Mouse (Mus musculus): ENCODE data around the gene Lrig1. TPM values are rescaled to one million over a fixed set of nuclear protein-coding genes. Genes with fewer than 3 reads are reported as not detected.

Gene Lrig1
- polyA plus RNA-seq, 1 experiment from 2014 or later, result 45.8 TPM

DNA sequence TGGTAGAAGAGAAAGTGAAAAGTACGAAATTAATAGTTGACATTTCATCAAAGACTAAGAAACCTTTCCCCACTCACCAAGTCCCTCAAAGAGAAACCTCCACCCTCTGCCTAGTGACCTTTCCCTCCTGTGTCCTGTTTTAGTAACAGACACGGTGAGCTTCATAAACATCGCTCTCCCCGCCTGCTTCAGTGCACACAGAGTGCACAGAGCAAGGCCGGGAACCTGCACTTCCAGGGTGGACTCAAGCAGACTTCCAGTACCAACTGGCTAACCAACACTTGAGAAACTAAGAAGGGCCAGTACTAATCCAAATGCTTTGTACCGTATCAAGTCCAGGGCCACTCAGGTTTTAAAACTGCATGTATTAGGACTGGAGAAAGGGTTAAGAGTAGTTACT lies 36.0 kb downstream of the Lrig1 start:
- ChIA-PET POLR2A (interaction anchor here (0.6 kb wide), 1 partner anchor 155 kb away, joined by 3 read pairs; no protein-coding TSS in a partner anchor), CTCF (no interaction called here)
- TF ChIP-seq CTCF (IDR thresholded peaks at IDR 0.05), result no peak
- no peak for DNase-seq (ENCODE audit: low read depth, low spot score)
- H3K27me3 ChIP-seq, result no peaks in the 10 kb centered on the region
- in situ Hi-C loops (cut with MboI; ENCODE audit: low pct_unique_long_range_greater_than_20kb), result loop anchor here (5.0 kb wide), 1 partner anchor 33 kb away; no protein-coding TSS in a partner anchor
- no peak for ATAC-seq

- in situ Hi-C loops (cut with MboI; ENCODE audit: low pct_unique_long_range_greater_than_20kb), result loop anchor here (5.0 kb wide), 1 partner anchor 35 kb away; no protein-coding TSS in a partner anchor
- ChIA-PET POLR2A (no interaction called here), CTCF (interaction anchor here (0.7 kb wide), 1 partner anchor 13 kb away, joined by 3 read pairs; no protein-coding TSS in a partner anchor)
- H3K27me3 ChIP-seq, result no peaks in the 10 kb centered on the region
- no peak for ATAC-seq
- TF ChIP-seq CTCF (IDR thresholded peaks at IDR 0.05), result no peak
- no peak for DNase-seq (ENCODE audit: low read depth, low spot score)
Measured at GRCm38 (mm10) chr6:94661923-94662322, 38.0 kb downstream of the Lrig1 start.

DNA sequence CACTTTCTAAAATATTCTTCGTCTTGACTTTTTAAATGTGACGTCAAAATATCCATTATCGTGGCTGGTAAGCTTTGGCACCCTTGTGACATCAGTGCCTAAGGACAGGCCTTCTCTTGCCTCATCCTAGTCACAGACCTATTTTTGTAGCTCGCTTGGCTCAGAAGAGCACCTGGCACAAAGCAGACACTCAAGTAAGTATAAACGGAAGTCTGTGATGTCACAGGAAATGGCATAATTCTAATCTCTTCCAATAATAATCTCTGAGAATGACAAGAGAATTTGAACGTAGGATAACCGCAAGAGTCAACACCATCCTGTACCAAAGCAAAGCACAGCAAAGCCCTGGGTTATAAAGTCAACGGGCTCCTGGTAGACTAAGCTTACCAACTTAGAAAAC lies 38.6 kb downstream of the Lrig1 start:
- ATAC-seq (no peak), DNase-seq (ENCODE audit: low read depth, low spot score) (no peak)
- CTCF ChIA-PET, result interaction anchor here (0.7 to 1.5 kb wide), 2 partner anchors 12 to 23 kb away, joined by 3 read pairs; no protein-coding TSS in a partner anchor
- H3K27me3 ChIP-seq, result no peaks in the 10 kb centered on the region
- in situ Hi-C loops (cut with MboI; ENCODE audit: low pct_unique_long_range_greater_than_20kb), result loop anchor here (5.0 kb wide), 1 partner anchor 36 kb away; no protein-coding TSS in a partner anchor
- POLR2A ChIA-PET, result no interaction called here
- no peak for TF ChIP-seq CTCF (IDR thresholded peaks at IDR 0.05)

- CTCF ChIA-PET, result interaction anchor here (1.5 kb wide), 1 partner anchor 22 kb away, joined by 3 read pairs; no protein-coding TSS in a partner anchor
- no peak for ATAC-seq
- H3K27me3 ChIP-seq, result no peaks in the 10 kb centered on the region
- no peak for DNase-seq (ENCODE audit: low read depth, low spot score)
- POLR2A ChIA-PET, result no interaction called here
- TF ChIP-seq CTCF (IDR thresholded peaks at IDR 0.05), result no peak
- in situ Hi-C loops (cut with MboI; ENCODE audit: low pct_unique_long_range_greater_than_20kb), result loop anchor here (5.0 kb wide), 1 partner anchor 37 kb away; no protein-coding TSS in a partner anchor
Measured at GRCm38 (mm10) chr6:94659886-94660333, 40.0 kb downstream of the Lrig1 start.

- POLR2A ChIA-PET, result interaction anchor here (0.5 to 2.9 kb wide), 3 partner anchors 9 to 1017 kb away, joined by 3 to 12 read pairs (median 3); no protein-coding TSS in a partner anchor
- H3K27me3 ChIP-seq, result no peaks in the 10 kb centered on the region
- DNase-seq (ENCODE audit: low read depth, low spot score), result no peak
- no peak for TF ChIP-seq CTCF (IDR thresholded peaks at IDR 0.05)
- peak; percentile 36 for ATAC-seq
- in situ Hi-C loops (cut with MboI; ENCODE audit: low pct_unique_long_range_greater_than_20kb), result no loop called here
- CTCF ChIA-PET, result interaction anchor here (1.0 to 1.1 kb wide), 2 partner anchors 8 to 40 kb away, joined by 3 read pairs; no protein-coding TSS in a partner anchor
Measured at GRCm38 (mm10) chr6:94658136-94658480, 41.9 kb downstream of the Lrig1 start.

DNA sequence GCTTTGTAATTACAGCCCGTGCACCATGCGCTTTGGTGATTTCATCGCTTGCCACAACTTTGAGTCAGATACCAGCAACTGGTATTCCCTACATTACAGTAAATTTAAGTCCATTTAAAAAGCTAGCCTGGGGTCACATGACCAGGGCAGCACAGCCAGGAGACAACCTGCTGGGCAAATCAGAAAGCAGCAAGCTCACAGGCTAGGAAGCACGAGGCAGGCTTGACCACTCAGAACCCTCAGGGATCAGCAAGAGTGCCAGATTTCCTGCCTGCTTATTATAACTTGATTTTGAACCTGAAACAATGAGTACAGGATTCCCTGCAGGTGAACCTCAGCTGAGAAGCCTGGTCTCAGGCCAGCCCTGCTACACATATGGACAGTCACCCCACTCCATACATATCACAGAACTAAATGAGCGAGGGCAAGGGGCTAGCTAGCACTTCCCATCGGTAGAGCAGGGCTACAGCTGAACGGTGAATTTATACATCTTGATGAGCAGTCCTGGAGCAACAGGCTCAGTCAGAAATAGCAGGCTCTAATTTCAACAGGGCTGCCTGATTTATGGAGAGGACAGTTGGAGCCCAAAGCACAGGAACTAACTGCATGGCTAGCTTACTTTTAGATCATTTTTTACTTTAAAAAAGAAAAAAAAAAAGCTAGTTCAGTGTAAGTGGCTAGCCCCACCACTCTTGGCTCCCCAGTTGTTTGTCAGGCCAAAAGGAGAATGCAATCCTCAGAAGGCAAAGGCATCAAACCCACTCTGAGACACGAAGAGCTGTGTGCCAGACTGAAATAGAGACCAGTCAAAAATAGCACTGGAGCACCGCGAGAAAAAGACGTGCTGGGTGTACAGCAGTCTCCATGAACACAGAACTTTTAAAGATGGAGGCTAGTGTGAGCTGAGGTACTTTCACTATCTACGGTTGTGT lies 42.5 kb downstream of the Lrig1 start:
- in situ Hi-C loops (cut with MboI; ENCODE audit: low pct_unique_long_range_greater_than_20kb), result no loop called here
- ATAC-seq (no peak), DNase-seq (ENCODE audit: low read depth, low spot score) (no peak)
- CTCF ChIA-PET, result interaction anchor here (1.0 to 1.1 kb wide), 3 partner anchors 9 to 39 kb away, joined by 3 read pairs; no protein-coding TSS in a partner anchor
- POLR2A ChIA-PET, result interaction anchor here (0.5 to 2.9 kb wide), 5 partner anchors 9 to 1016 kb away, joined by 3 to 12 read pairs (median 3); no protein-coding TSS in a partner anchor
- no peak for TF ChIP-seq CTCF (IDR thresholded peaks at IDR 0.05)
- no peaks in the 10 kb centered on the region for H3K27me3 ChIP-seq

DNA sequence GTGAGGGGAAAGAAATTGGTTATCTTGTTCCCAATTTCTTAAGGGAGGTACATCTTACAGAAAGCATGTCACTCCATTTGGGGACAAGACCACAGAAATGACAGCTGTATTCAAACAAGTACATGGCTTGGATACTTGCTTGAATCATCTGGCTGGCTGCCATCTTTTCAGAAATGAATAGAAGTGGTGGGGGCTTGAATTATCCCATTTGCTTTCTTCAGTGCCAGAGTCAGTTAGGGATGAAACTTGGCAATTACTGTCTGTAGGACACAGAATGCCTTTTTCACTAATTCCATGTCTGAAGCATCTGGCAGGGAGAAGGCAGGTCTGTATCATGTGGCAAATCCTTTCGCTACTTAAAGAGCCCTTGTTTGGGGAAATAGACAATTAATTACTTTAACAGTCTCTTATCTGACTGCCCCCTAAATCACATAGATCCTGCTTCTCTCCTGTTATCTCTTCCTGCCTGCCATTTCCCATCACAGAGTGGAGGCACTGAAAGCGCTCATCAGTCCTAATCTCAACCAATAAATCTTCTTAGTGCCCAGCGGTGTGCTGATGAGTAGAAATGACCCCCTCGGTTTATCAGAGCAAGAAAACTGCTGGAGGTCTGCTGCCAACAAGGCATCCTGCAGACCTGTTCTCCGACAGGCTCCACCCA lies 44.0 kb downstream of the Lrig1 start:
- no peaks in the 10 kb centered on the region for H3K27me3 ChIP-seq
- TF ChIP-seq CTCF (IDR thresholded peaks at IDR 0.05), result no peak
- ChIA-PET CTCF (interaction anchor here (1.0 kb wide), 1 partner anchor 24 kb away, joined by 3 read pairs; no protein-coding TSS in a partner anchor), POLR2A (interaction anchor here (2.9 kb wide), 1 partner anchor 7 kb away, joined by 12 read pairs; no protein-coding TSS in a partner anchor)
- DNase-seq (ENCODE audit: low read depth, low spot score) (no peak), ATAC-seq (no peak)
- in situ Hi-C loops (cut with MboI; ENCODE audit: low pct_unique_long_range_greater_than_20kb), result no loop called here

GRCm38 (mm10) chr6:94653388-94654316 lies 46.3 kb downstream of the Lrig1 start:
- ChIA-PET POLR2A (interaction anchor here (0.6 to 0.9 kb wide), 2 partner anchors 14 to 19 kb away, joined by 3 to 4 read pairs; no protein-coding TSS in a partner anchor), CTCF (interaction anchor here (1.7 kb wide), 1 partner anchor 34 kb away, joined by 8 read pairs; no protein-coding TSS in a partner anchor)
- DNase-seq (ENCODE audit: low read depth, low spot score) (no peak), ATAC-seq (peak; percentile 27)
- in situ Hi-C loops (cut with MboI; ENCODE audit: low pct_unique_long_range_greater_than_20kb), result no loop called here
- TF ChIP-seq CTCF (IDR thresholded peaks at IDR 0.05), result no peak
- no peaks in the 10 kb centered on the region for H3K27me3 ChIP-seq

DNA sequence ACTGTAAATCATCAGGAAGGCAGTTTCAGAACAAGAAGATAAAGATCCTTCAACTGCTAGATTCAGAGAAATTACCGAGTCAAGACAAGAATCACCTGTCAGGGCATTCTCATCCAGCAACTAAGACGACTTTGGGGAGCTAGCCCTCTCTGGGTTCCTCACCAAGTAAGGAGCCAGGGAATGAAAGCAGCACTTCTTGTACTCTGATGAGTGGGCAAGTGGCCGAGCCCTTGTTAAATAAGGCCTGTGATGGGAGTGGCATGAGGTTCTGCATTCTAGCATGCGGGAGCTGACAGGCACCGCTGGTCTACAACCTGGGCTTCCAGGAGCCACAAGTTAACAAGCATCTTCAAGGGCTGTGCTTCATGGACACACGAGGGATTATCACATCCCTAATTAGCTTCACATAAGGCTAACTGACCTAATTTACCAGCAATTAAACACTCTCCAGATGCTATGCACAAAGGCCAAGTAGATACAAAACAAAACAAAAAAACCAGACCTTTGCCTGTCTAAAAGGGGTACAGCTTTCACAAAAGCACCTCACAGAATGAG lies 47.2 kb downstream of the Lrig1 start:
- ATAC-seq (no peak), DNase-seq (ENCODE audit: low read depth, low spot score) (no peak)
- ChIA-PET CTCF (interaction anchor here (1.6 to 1.7 kb wide), 2 partner anchors 26 to 33 kb away, joined by 4 to 8 read pairs; no protein-coding TSS in a partner anchor), POLR2A (interaction anchor here (0.9 kb wide), 1 partner anchor 18 kb away, joined by 4 read pairs; no protein-coding TSS in a partner anchor)
- no peak for TF ChIP-seq CTCF (IDR thresholded peaks at IDR 0.05)
- in situ Hi-C loops (cut with MboI; ENCODE audit: low pct_unique_long_range_greater_than_20kb), result no loop called here
- no peaks in the 10 kb centered on the region for H3K27me3 ChIP-seq
